Mouse (Mus musculus) G1E-ER4 (cell line): ENCODE results near the gene Tmem102. TPM values are rescaled to one million over a fixed set of nuclear protein-coding genes. Genes with fewer than 3 reads are reported as not detected.

Source experiments
- GATA1 ChIP-seq: IDR thresholded peaks from one replicate; pipeline ENCODE4 v1.8.0; 2012; ENCODE audit warnings: low read length, inconsistent platforms
- polyA plus RNA-seq: library from polyadenylated mRNA; stranded (reverse); fragments of >175 nt; gene quantifications from 2 replicates; pipeline ENCODE4 v1.2.3, GENCODE M21; 2012

Tmem102 gene
- polyA plus RNA-seq, 1 experiment, result not detected

- TF ChIP-seq GATA1, result no peak
Measured at GRCm38 (mm10) chr11:69777504-69778257, 27.7 kb downstream of the Tmem102 start.

DNA sequence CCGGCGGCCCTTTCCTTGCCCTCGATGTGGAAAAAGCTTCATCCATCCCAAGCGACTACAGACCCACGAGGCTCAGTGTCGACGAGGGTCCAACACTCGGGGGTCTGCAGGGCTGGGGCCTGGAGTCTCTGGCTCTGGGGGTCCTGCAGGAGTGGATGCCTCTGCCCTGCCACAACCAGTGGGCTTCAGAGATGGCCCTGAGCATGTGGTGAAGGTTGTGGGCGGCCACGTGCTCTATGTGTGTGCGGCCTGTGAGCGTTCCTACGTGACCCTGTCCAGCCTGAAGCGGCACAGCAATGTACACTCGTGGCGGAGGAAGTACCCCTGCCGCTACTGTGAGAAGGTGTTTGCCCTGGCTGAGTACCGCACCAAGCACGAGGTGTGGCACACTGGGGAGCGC is 28.9 kb downstream of the Tmem102 start:
- TF ChIP-seq GATA1, result no peak

GRCm38 (mm10) chr11:69775716-69776115 is 29.7 kb downstream of the Tmem102 start:
- TF ChIP-seq GATA1, result no peak

DNA sequence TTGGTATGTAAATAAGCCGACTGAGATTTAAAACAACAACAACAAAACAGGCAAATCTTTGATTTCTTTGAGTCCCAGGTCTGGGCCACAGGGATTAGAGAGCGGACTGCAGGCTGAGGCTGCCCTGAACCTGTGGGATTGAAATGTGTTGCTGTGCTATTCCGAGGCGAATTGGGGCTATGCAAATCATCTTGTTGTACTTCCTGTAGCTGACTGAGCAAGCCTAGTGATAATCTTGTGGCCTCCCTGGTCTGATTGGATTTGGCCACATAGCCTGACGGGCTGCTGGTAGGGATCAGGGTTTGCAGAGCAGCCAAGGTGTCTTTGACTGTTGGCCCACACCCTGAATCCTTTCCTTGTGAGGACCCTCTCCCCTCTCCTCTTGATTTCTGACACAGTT is 30.5 kb downstream of the Tmem102 start:
- no peak for TF ChIP-seq GATA1

GRCm38 (mm10) chr11:69767625-69767909 is 37.9 kb downstream of the Tmem102 start:
- TF ChIP-seq GATA1, result no peak

DNA sequence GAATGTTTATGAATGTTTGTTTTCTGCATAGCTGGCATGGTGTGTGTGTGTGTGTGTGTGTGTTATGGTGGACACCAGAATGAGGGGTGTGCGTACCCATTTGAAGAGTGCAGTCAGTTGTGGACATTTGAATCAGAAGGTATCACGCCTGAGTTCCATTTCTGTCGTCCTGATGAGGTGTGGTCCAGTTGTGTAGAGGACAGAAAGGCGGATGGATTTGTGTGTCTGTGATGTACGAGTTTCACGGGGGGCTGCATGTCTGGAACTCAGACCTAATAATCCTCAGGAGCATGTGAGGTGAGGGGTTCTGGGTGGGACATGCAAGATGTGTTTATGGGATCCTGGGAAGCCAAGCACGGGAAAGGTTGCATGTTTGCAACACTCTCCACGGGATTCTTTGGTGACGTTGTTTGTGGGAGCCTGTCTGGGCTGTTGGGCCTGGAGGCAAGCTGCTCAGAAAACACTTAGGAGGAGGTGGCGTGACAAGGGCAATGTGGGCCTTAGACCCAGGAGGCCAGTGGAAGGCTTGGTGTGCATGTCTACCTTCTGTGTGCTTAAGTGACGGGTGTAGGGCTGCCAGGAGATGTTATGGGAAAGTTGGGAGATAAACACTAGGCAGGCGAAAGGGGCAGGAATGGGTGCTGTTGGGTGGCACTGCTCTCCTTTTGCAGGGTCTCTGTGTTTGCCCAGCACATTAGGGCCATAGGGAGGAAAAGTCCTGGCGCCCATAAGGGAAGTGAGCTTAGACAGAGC is 38.4 kb downstream of the Tmem102 start:
- TF ChIP-seq GATA1, result no peak

DNA sequence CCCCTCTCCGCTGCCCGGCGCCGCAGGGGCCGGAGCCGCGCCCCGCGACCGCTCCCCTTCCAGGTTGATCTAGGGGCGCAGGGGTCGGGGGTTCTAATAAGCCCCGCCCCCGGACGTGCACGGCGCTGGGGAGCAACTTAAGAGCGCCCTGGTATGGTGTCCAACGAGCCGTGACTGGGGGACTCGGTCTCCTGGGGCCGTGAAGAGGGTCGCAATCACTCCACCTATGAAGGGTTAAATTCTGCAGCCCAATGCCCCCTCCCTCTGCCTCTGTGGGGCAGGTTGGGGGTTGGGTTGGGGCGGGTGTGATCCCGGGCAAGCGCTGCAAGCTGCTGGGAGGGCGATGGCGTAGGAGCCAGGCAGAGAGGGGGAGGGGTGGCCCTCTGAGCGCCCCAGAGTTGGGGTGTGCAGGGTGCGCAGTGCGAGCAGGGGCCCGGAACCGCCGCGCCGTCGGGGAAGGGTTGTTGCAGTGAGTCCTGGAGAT is 39.3 kb downstream of the Tmem102 start:
- TF ChIP-seq GATA1, result no peak

DNA sequence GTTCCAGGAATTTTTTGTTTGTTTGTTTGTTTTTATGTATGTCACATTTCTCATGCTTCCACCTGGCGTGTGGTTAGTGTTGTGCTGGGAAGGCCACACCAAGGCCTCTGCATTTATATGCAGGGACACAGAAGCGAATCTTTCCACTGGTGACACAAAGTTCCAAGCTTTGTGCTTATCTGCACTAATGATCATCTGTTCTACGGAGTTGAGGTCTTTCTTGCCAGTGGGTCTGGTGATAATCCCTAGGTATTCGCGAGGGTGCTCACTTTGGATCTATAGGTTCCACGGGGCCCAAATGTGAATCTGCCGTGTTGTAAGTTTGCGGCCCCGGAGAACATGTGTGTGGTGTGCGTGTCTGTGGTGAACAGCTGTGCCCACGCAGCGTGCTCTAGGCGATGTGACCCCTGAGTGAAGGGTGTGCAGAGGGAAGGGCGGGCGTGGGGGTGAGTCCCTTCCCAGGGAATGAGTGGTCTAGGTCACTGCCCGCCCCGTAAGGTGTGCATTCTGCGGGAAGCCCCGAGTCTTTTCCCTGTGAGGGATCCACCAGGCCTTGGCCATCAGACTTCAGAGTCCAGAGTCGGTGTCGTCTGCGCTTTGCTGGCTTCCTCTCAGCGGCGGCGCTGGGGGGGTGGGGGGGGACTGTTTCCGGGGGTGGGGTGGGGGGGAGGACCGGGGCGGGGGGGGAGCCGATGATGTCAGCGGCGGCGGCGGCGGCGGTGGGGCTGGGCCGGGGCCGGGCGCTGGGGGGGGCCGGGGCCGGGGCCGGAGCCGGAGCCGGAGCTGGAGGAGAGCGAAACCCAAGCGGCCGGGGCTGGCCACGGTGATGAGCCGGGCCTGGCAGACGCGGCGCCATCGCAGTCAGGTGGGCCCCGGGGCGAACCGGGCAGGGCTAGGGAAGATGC is 40.0 kb downstream of the Tmem102 start, which contains the start of gene Zbtb4:
TSS of gene Zbtb4 (plus strand) at position 692 of the 905 bp plus-strand sequence.
- no peak for TF ChIP-seq GATA1

- no peak for TF ChIP-seq GATA1
Measured at GRCm38 (mm10) chr11:69763551-69763950, 41.9 kb downstream of the Tmem102 start.

- TF ChIP-seq GATA1, result no peak
Measured at GRCm38 (mm10) chr11:69761868-69762267, 43.6 kb downstream of the Tmem102 start, which contains the start of gene Slc35g3. Slc35g3 (minus strand) TSS chr11:69761968.

DNA sequence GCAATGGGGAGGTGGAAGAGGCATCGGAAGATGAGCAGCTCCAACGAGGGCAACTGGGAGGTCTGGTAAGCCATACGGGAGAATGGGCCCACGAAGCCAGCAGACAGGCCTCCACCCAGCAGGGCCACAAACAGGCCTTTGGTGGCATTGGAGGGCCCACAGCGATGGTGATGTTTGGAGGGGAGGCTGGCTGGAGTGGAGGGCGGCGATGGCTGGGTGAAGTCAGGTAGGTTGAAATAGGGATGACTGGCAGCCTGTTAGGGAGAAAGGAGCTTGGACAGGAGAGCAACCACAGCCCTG is 44.6 kb downstream of the Tmem102 start:
- no peak for TF ChIP-seq GATA1

GRCm38 (mm10) chr11:69760160-69760900 is 45.1 kb downstream of the Tmem102 start:
- TF ChIP-seq GATA1, result no peak

DNA sequence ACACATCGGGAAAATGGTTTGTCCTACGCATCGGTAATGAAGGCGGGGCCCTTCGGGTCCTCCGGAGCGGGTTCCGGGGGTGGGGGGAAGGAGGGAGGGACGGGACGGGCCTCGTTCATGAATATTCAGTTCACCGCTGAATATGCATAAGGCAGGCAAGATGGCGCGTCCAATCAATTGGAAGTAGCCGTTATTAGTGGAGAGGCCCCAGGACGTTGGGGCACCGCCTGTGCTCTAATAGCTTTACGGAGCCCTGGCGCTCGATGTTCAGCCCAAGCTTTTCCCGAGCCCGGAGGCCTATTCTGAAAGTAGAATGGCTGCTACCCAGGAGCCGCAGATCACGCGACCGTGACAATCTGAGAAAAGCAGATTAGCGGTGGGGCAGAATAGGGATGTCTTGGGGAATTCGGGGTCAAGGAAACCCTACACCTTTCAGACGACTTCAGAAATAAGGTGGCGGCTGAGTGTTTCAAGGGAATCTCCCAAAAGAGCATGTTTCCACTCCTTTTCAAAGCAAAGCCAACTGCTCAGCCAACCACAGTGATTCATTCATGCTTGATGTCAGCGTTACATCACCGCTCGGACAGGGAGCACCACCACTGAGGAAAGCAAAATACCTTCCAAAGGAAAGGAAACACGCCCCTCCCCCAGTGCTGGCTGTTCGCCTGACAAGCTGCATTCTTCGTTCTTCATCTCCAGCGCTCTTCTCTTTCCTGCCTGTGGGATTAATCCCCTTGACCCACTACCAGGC is 46.3 kb downstream of the Tmem102 start:
- TF ChIP-seq GATA1, result no peak

GRCm38 (mm10) chr11:69758478-69758970 is 46.9 kb downstream of the Tmem102 start, which contains the start of gene Polr2a:
Polr2a (minus strand) TSS chr11:69758637.
- no peak for TF ChIP-seq GATA1
